Mouse (Mus musculus) midbrain, embryonic 11.5 days (tissue): Measurements from ENCODE around the gene Pole3. TPM values are rescaled to one million over a fixed set of nuclear protein-coding genes. Genes with fewer than 3 reads are reported as not detected.

ENCODE experiments used
- ATAC-seq: fragments of 200-750 bp; cut with Nextera tagmentation; 2 replicates; pipeline ENCODE4 v1.8.0; 2017; ENCODE audit warnings: moderate TSS enrichment, moderate library complexity; ENCODE audit not compliant: low FRiP score
- DNase-seq: peaks from one replicate; pipeline ENCODE4 v3.0.0; 2015; ENCODE audit warnings: low spot score; ENCODE audit errors: missing footprints
- H3K27ac ChIP-seq: fragments of 300-500 bp; sonication (generic); 2 replicates; pipeline ENCODE4 v1.5.1; 2014; ENCODE audit warnings: low read depth, low read length
- H3K27me3 ChIP-seq: fragments of 300-500 bp; sonication (generic); 2 replicates; pipeline ENCODE4 v1.6.1; 2014; ENCODE audit warnings: mild to moderate bottlenecking, low read length, moderate library complexity, mixed read lengths; ENCODE audit not compliant: control insufficient read depth, insufficient read depth
- H3K36me3 ChIP-seq: fragments of 300-500 bp; sonication (generic); 2 replicates; pipeline ENCODE4 v1.6.1; 2014; ENCODE audit warnings: mild to moderate bottlenecking, low read length, moderate library complexity, mixed read lengths; ENCODE audit not compliant: control insufficient read depth, insufficient read depth
- H3K4me1 ChIP-seq: fragments of 300-500 bp; sonication (generic); 2 replicates; pipeline ENCODE4 v1.6.1; 2014; ENCODE audit warnings: low read length; ENCODE audit not compliant: control insufficient read depth, insufficient read depth
- H3K4me2 ChIP-seq: fragments of 300-500 bp; sonication (generic); 2 replicates; pipeline ENCODE4 v1.6.1; 2014; ENCODE audit warnings: mild to moderate bottlenecking, moderate library complexity
- H3K4me3 ChIP-seq: fragments of 300-500 bp; sonication (generic); 2 replicates; pipeline ENCODE4 v1.5.1; 2014; ENCODE audit warnings: low read depth, low read length
- H3K9ac ChIP-seq: fragments of 300-500 bp; sonication (generic); 2 replicates; pipeline ENCODE4 v1.6.1; 2014; ENCODE audit warnings: low read length
- H3K9me3 ChIP-seq: fragments of 300-500 bp; sonication (generic); 2 replicates; pipeline ENCODE4 v1.6.1; 2016; ENCODE audit warnings: low read length; ENCODE audit not compliant: control insufficient read depth
- WGBS: fragments of 180-500 bp; shearing (Covaris S2); extraction: QIAGEN DNeasy Blood & Tissue Kit; methylation state at CpG from one replicate; pipeline ENCODE4 v1.1.7; 2014; 5-methylcytosine and 5-hydroxymethylcytosine counted together
- polyA plus RNA-seq: library from polyadenylated mRNA; unstranded; fragments of >200 nt; fragmentation: Nextera tagmentation; extraction: Ambion mirVana; gene quantifications from 2 replicates; pipeline ENCODE4 v1.2.1, GENCODE M21; 2014

Pole3 gene
- polyA plus RNA-seq, 1 experiment from 2014 or later, result 137 TPM

DNA sequence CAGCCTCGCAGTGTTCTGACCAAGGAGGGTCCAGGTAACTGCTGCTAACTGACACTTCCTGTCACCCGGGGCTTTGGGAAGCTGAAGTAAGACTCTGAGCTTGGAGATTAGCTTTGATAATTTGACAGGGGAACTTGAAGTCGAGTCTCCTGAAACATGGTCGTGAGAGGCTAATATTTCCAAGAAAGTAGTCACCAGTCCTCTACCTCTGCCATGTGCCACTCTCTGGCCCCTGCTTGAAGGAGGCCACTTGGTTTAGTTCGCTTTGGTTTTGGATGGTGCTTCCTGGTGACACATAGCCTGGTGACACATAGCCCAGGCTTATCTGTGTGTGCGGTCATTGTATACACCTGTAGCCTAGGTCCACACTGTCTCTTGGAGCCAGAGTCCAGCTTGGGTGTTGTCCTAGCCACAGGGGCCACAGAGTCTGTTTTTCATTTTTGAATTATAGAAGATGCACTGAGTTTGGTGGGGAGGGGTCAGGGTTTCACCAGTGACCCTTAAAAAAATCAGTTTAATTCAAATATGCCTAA lies 35.0 kb upstream of the Pole3 start, which contains the start of gene Rgs3:
Gene Rgs3, plus strand, starts transcription at position 51 of the 533 bp plus-strand sequence.
- H3K36me3 ChIP-seq, result no peaks in the 10 kb centered on the region
- ATAC-seq (no peak), DNase-seq (no peak)
- H3K9me3 ChIP-seq, result no peaks in the 10 kb centered on the region
- H3K9ac ChIP-seq, result no peak within 1 kb of the TSS
- WGBS, result 66% methylated on average over 6 of the region's 6 CpGs
- H3K27me3 ChIP-seq, result no peaks in the 10 kb centered on the region
- no peak within 1 kb of the TSS for H3K4me2 ChIP-seq
- H3K4me1 ChIP-seq, result no peaks in the 10 kb centered on the region
- H3K4me3 ChIP-seq, result no peak within 1 kb of the TSS
- H3K27ac ChIP-seq, result no peak within 1 kb of the TSS

DNA sequence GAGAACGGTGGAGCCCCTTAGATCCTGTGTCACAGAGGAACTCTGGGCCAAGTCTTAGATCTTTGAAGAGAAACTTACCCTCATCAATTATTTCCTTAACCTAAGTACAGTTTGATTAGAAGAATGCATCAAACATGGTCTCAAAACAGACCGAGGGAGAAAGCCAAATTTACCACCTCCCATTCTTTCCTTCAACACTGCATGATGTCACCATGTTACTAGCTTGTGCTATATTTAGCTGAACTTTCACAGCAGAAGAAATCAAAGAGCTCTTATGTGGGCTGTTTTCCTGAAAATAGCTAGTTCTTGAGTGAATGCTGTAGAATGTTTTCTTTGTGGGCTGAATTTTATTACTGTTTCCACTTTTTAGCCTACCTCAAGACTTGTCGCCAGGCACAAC lies 32.6 kb upstream of the Pole3 start:
- no peaks in the 10 kb centered on the region for H3K9me3 ChIP-seq
- 81% methylated on average over 3 of the region's 3 CpGs for WGBS
- H3K27me3 ChIP-seq, result no peaks in the 10 kb centered on the region
- no peaks in the 10 kb centered on the region for H3K36me3 ChIP-seq
- no peaks in the 10 kb centered on the region for H3K4me1 ChIP-seq
- H3K4me3 ChIP-seq, result no peak overlapping the region
- ATAC-seq, result no peak
- no peak overlapping the region for H3K27ac ChIP-seq
- no peak overlapping the region for H3K4me2 ChIP-seq
- DNase-seq, result no peak
- H3K9ac ChIP-seq, result no peak overlapping the region

DNA sequence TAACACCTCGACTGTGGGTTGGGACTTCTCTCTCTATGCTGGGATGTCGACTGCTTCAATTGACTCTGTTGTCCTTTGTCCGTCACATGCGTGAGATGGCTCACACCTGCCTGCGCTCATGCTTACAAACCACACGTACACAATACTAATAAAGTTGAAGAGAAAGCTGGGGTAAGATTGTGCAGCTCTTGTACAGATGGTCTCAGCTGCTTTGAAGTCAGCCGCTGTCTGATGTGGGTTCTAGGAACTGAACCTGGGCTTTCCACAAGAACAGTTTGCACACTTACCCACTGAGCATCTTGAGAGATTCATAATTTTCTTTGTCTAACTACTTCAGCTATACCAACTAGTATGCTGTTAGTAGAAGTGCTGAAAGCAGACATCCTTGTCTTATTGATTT lies 27.1 kb upstream of the Pole3 start:
- Histone ChIP-seq H3K4me1 (no peaks in the 10 kb centered on the region), H3K27ac (no peak overlapping the region), H3K9me3 (no peaks in the 10 kb centered on the region), H3K4me2 (no peak overlapping the region), H3K36me3 (no peaks in the 10 kb centered on the region), H3K9ac (no peak overlapping the region), H3K4me3 (no peak overlapping the region), H3K27me3 (no peaks in the 10 kb centered on the region)
- 91% methylated on average over 7 of the region's 7 CpGs for WGBS
- no peak for ATAC-seq
- DNase-seq, result no peak

- Histone ChIP-seq H3K4me2 (no peak overlapping the region), H3K36me3 (no peaks in the 10 kb centered on the region), H3K27me3 (no peaks in the 10 kb centered on the region), H3K4me3 (no peak overlapping the region), H3K4me1 (no peaks in the 10 kb centered on the region), H3K27ac (no peak overlapping the region), H3K9me3 (no peaks in the 10 kb centered on the region), H3K9ac (no peak overlapping the region)
- ATAC-seq, result no peak
- DNase-seq, result no peak
These were observed 19.9 kb upstream of the Pole3 start for GRCm38 (mm10) chr4:62544801-62545200.

DNA sequence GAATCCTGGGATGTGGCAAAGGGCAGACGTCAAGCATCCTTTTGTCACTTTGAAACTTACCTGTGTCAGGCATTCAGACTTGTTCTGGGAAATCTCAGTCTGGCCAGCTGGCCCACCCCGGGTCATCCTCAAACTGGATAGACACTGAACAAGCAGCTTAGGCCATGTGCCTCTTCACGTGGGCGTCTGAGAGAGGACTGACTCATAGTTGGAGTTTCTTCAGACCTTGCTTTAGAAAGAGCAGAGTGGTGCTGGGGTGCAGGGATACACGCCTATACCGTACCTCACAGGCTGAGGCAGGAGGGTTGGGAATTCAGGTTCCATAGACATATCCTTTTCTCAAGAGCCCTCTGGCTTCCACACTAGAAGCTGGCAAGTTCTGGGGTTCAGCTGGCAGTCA lies 18.9 kb upstream of the Pole3 start:
- Histone ChIP-seq H3K27ac (no peak overlapping the region), H3K9ac (no peak overlapping the region), H3K4me3 (no peak overlapping the region), H3K36me3 (no peaks in the 10 kb centered on the region), H3K9me3 (no peaks in the 10 kb centered on the region), H3K4me2 (no peak overlapping the region), H3K4me1 (no peaks in the 10 kb centered on the region), H3K27me3 (no peaks in the 10 kb centered on the region)
- DNase-seq, result no peak
- no peak for ATAC-seq
- 89% methylated on average over 6 of the region's 6 CpGs for WGBS

DNA sequence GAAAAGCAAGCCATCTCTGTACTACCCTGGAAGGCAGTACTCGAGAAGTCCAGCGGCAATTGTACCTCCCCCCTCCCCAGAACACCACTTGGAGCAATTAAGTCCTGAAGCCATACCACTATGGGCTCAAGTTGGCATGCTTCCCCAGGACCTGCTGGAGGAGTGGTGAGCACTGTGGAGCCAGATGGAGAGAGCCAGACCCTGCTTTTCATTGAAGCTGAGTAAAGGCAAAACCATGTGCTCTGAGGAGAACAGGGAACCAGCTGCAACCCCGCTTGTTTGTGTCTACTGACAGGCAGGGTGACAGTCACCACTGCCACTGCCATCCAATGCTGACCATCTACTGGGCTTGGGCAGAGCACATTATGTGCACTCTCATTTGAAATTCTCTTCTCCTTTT lies 16.9 kb upstream of the Pole3 start:
- DNase-seq (no peak), ATAC-seq (no peak)
- Histone ChIP-seq H3K9ac (no peak overlapping the region), H3K9me3 (no peaks in the 10 kb centered on the region), H3K4me3 (no peak overlapping the region), H3K27me3 (no peaks in the 10 kb centered on the region), H3K4me1 (no peaks in the 10 kb centered on the region), H3K36me3 (no peaks in the 10 kb centered on the region), H3K27ac (no peak overlapping the region), H3K4me2 (no peak overlapping the region)
- WGBS, result 79% methylated on average over 3 of the region's 3 CpGs

DNA sequence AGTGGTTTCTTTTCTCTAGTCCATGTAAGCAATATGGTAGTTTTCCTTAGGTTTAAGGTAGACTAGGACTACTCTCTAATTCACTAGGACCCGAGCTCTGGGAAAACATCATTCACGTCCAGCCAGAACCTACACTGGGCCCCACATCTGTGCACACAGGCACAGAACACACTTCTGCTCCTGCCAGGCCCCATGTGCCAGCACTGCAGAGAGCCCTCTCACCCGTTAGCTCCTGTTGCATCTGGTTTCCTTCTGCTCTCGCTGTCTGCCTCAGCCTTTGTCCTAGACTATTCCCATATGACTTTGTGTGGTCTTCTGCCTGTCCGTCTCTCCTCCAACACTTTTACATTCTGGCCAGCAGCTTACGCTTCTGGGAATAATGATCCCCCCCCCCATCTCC lies 8.9 kb upstream of the Pole3 start:
- no peak overlapping the region for H3K9ac ChIP-seq
- no peaks in the 10 kb centered on the region for H3K4me1 ChIP-seq
- H3K36me3 ChIP-seq, result no peaks in the 10 kb centered on the region
- no peak overlapping the region for H3K27ac ChIP-seq
- H3K4me3 ChIP-seq, result no peak overlapping the region
- WGBS, result 85% methylated on average over 6 of the region's 6 CpGs
- H3K9me3 ChIP-seq, result no peaks in the 10 kb centered on the region
- no peak for ATAC-seq
- no peak for DNase-seq
- H3K27me3 ChIP-seq, result no peaks in the 10 kb centered on the region
- H3K4me2 ChIP-seq, result no peak overlapping the region

- Histone ChIP-seq H3K4me1 (peaks cover 8% of the 10 kb centered on the region), H3K27me3 (no peaks in the 10 kb centered on the region), H3K9ac (no peak overlapping the region), H3K9me3 (no peaks in the 10 kb centered on the region), H3K36me3 (no peaks in the 10 kb centered on the region), H3K4me2 (no peak overlapping the region), H3K4me3 (no peak overlapping the region), H3K27ac (no peak overlapping the region)
- ATAC-seq (no peak), DNase-seq (no peak)
- WGBS, result 88% methylated on average over 4 of the region's 4 CpGs
These were observed 2.8 kb upstream of the Pole3 start for GRCm38 (mm10) chr4:62527655-62528054.

DNA sequence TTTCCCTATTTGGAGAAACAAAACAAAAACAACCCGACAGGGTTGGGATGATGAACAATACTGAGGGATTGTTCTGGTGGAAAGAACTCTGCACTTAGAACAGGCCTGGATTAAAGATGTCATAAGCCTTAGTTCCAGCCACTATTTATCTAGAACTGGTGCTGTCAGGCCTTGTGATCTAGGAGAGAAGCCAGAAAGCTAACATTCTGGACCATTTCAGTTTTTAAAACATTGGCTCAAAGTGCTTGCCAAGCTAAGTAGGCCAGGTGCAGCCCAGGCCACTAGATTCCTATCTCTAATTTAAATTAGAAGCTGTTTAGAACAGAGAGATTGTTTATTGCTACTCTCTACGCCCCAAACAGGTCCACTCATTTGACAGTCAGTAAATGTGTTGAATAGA lies 1.4 kb upstream of the Pole3 start:
- no peaks in the 10 kb centered on the region for H3K27me3 ChIP-seq
- no peak overlapping the region for H3K27ac ChIP-seq
- H3K9me3 ChIP-seq, result no peaks in the 10 kb centered on the region
- no peaks in the 10 kb centered on the region for H3K36me3 ChIP-seq
- no peak overlapping the region for H3K9ac ChIP-seq
- no peak for ATAC-seq
- 63% methylated on average over 2 of the region's 2 CpGs for WGBS
- H3K4me2 ChIP-seq, result no peak overlapping the region
- no peak for DNase-seq
- H3K4me3 ChIP-seq, result no peak overlapping the region
- H3K4me1 ChIP-seq, result peaks cover 8% of the 10 kb centered on the region

- no peak overlapping the region for H3K27ac ChIP-seq
- no peaks in the 10 kb centered on the region for H3K9me3 ChIP-seq
- H3K9ac ChIP-seq, result peak overlapping the region; percentile 30; the same call in 1 of the 2 replicates
- H3K4me1 ChIP-seq, result peaks cover 11% of the 10 kb centered on the region
- peak overlapping the region; percentile 74 for H3K4me2 ChIP-seq
- no peaks in the 10 kb centered on the region for H3K27me3 ChIP-seq
- H3K36me3 ChIP-seq, result no peaks in the 10 kb centered on the region
- DNase-seq (no peak), ATAC-seq (no peak)
- H3K4me3 ChIP-seq, result peak overlapping the region; percentile 70
- 0% methylated on average over 10 of the region's 10 CpGs for WGBS
These were observed 582 bp upstream of the Pole3 start for GRCm38 (mm10) chr4:62525489-62525811.
